Mouse (Mus musculus): ENCODE measurements around the gene Dpp9. TPM values are rescaled to one million over a fixed set of nuclear protein-coding genes. Genes with fewer than 3 reads are reported as not detected.

The Dpp9 gene
- polyA plus RNA-seq, 2 experiments = 11.7 to 14.4 TPM

DNA sequence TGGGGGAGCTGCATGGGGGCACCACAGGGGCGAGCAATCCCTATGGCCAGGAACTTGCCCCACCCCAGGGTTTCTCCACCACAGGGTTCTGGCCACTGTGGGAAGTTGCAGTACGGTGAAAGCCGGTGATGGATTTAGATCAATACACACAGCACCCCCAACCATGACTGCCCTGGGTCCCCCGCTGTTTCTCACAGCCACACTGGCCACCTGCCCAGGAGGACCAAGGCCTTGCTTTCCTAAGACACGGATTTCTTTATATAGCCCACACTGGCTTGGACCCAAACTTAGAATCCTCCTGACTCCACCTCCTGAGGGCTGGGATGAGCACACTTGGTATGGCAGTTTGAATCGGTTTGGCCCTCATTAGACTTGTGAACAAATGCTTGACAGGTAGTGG is 27.4 kb downstream of the Dpp9 start:
- WGBS (ENCODE audit: insufficient replicate concordance) = 75% methylated on average over 6 of the region's 6 CpGs

DNA sequence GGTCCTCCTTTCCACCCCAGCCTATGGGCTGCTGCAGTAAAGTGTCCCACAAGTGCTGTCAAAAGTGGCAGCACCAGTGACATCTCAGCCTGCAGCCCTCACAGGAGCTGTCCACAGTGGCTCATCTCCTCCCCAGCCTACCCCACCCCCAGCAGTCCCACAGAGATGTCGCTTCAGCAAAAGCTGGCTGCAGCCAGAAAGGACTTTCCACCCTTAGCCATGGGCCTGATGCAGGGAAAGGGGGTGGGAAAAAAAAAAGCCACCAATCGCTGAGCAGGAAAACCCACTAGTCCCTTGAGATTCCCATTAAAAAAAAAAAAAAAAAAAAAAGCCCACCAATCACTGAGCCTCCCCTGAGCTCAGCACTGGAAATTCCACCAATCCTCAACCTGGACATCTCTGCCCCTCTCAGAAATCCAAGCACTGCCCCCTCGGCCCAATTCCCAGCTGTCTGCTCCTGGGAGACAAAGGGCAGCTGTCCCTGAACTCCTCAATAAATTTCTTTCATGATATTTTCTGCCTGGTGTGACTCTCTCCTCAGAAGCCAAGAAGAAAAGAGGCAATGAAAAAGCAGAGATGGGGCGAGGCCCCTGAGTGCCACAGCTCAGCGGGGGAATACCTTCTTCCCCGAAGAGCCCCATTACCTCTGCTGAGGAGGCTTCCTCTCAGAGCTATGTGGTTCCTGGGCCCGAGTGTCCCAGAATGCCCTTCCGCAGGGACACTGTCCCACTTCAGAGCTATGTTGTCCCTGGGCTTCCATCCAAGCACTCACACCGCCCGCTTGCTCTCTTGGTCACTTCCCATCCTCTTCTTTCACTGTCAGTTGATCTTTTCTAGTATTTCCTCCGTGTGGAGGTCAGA is 33.2 kb downstream of the Dpp9 start:
- H3K27ac ChIP-seq = no peak overlapping the region
- ATAC-seq (ENCODE audit: insufficient read depth) = no peak
- no peak for TF ChIP-seq EP300 (IDR thresholded peaks at IDR 0.05; ENCODE audit: low read depth)
- no peak for TF ChIP-seq CTCF (IDR thresholded peaks at IDR 0.05; ENCODE audit: low read depth)
- no peak for DNase-seq (ENCODE audit: low read depth in 3 of 3, low spot score in 3 of 3)
- H3K27me3 ChIP-seq (ENCODE audit: control insufficient read depth, insufficient read depth, low read length) = no peaks in the 10 kb centered on the region
- H3K4me3 ChIP-seq (ENCODE audit: insufficient read depth in 1 of 2, low read depth in 2 of 2, low read length in 2 of 2) = no peak overlapping the region
- H3K9ac ChIP-seq (replicated peaks) = no peak overlapping the region
- H3K9me3 ChIP-seq (ENCODE audit: control insufficient read depth, low read length) = no peaks in the 10 kb centered on the region
- H3K36me3 ChIP-seq (replicated peaks; ENCODE audit: control insufficient read depth, insufficient read depth, low read depth) = peaks cover 3% of the 10 kb centered on the region
- H3K4me2 ChIP-seq (ENCODE audit: low read depth) = no peak overlapping the region
- 59% methylated on average over 11 of the region's 11 CpGs for WGBS (ENCODE audit: insufficient replicate concordance)
- peaks cover 0 to 10% of the 10 kb centered on the region in 2 experiments; a peak in 3 of 4 replicates for H3K4me1 ChIP-seq (replicated peaks; ENCODE audit: control insufficient read depth in 2 of 2, insufficient read depth in 2 of 2, low read length in 1 of 2)

More for the DNA sequence above, 27.4 kb downstream of the Dpp9 start:
- H3K4me1 ChIP-seq (replicated peaks; ENCODE audit: control insufficient read depth in 2 of 2, insufficient read depth in 2 of 2, low read length in 1 of 2) = no peaks in the 10 kb centered on the region
- H3K36me3 ChIP-seq (replicated peaks; ENCODE audit: control insufficient read depth, insufficient read depth, low read depth) = no peaks in the 10 kb centered on the region; the same call in 1 of the 2 replicates
- no peak for ATAC-seq (ENCODE audit: insufficient read depth)
- H3K9me3 ChIP-seq (ENCODE audit: control insufficient read depth, low read length) = no peaks in the 10 kb centered on the region
- TF ChIP-seq CTCF (IDR thresholded peaks at IDR 0.05; ENCODE audit: low read depth) (no peak), EP300 (IDR thresholded peaks at IDR 0.05; ENCODE audit: low read depth) (no peak)
- no peak overlapping the region for H3K4me3 ChIP-seq (ENCODE audit: insufficient read depth in 1 of 2, low read depth in 2 of 2, low read length in 2 of 2)
- DNase-seq (ENCODE audit: low read depth in 3 of 3, low spot score in 3 of 3) = no peak
- no peak overlapping the region for H3K9ac ChIP-seq (replicated peaks)
- H3K27ac ChIP-seq = no peak overlapping the region
- H3K27me3 ChIP-seq (ENCODE audit: control insufficient read depth, insufficient read depth, low read length) = no peaks in the 10 kb centered on the region
- H3K4me2 ChIP-seq (ENCODE audit: low read depth) = no peak overlapping the region

- Histone ChIP-seq H3K36me3 (replicated peaks; ENCODE audit: control insufficient read depth, insufficient read depth, low read depth) (peaks cover 10% of the 10 kb centered on the region), H3K4me2 (ENCODE audit: low read depth) (peak within 1 kb of the TSS; percentile 73), H3K27ac (peak within 1 kb of the TSS; percentile 44), H3K4me1 (replicated peaks; ENCODE audit: control insufficient read depth in 2 of 2, insufficient read depth in 2 of 2, low read length in 1 of 2) (peaks cover 0 to 10% of the 10 kb centered on the region in 2 experiments; a peak in 3 of 4 replicates), H3K9ac (replicated peaks) (peak within 1 kb of the TSS; percentile 82), H3K27me3 (ENCODE audit: control insufficient read depth, insufficient read depth, low read length) (no peaks in the 10 kb centered on the region), H3K9me3 (ENCODE audit: control insufficient read depth, low read length) (no peaks in the 10 kb centered on the region), H3K4me3 (ENCODE audit: insufficient read depth in 1 of 2, low read depth in 2 of 2, low read length in 2 of 2) (peak within 1 kb of the TSS; percentile 79 to 84)
- ATAC-seq (ENCODE audit: insufficient read depth) (peak; percentile 88), DNase-seq (ENCODE audit: low read depth in 3 of 3, low spot score in 3 of 3) (peak; percentile 87 to 88 (median 88))
- WGBS (ENCODE audit: insufficient replicate concordance) = under 1% methylated on average over 47 of the region's 47 CpGs
- TF ChIP-seq EP300 (IDR thresholded peaks at IDR 0.05; ENCODE audit: low read depth) (no peak), CTCF (IDR thresholded peaks at IDR 0.05; ENCODE audit: low read depth) (peak; percentile 29; the same call in 1 of the 2 replicates)
Measured at GRCm38 (mm10) chr17:56183658-56184103, 35.0 kb downstream of the Dpp9 start, which contains the start of gene Mydgf. Gene Mydgf, minus strand, starts transcription at chr17:56183920.

- TF ChIP-seq EP300 (IDR thresholded peaks at IDR 0.05; ENCODE audit: low read depth) (no peak), CTCF (IDR thresholded peaks at IDR 0.05; ENCODE audit: low read depth) (0 out of 2 replicates have a peak, but pooled peaks have one; percentile 5)
- peaks cover 0 to 10% of the 10 kb centered on the region in 2 experiments; a peak in 3 of 4 replicates for H3K4me1 ChIP-seq (replicated peaks; ENCODE audit: control insufficient read depth in 2 of 2, insufficient read depth in 2 of 2, low read length in 1 of 2)
- peak overlapping the region; percentile 11 for H3K27ac ChIP-seq
- peak; percentile 60 for ATAC-seq (ENCODE audit: insufficient read depth)
- DNase-seq (ENCODE audit: low read depth in 3 of 3, low spot score in 3 of 3) = peak; percentile 22 to 35 (median 29)
- H3K36me3 ChIP-seq (replicated peaks; ENCODE audit: control insufficient read depth, insufficient read depth, low read depth) = peaks cover 10% of the 10 kb centered on the region
- H3K9ac ChIP-seq (replicated peaks) = peak overlapping the region; percentile 82
- peak overlapping the region; percentile 79 to 84 for H3K4me3 ChIP-seq (ENCODE audit: insufficient read depth in 1 of 2, low read depth in 2 of 2, low read length in 2 of 2)
- peak overlapping the region; percentile 73 for H3K4me2 ChIP-seq (ENCODE audit: low read depth)
- H3K27me3 ChIP-seq (ENCODE audit: control insufficient read depth, insufficient read depth, low read length) = no peaks in the 10 kb centered on the region
- WGBS (ENCODE audit: insufficient replicate concordance) = under 1% methylated on average over 14 of the region's 14 CpGs
- no peaks in the 10 kb centered on the region for H3K9me3 ChIP-seq (ENCODE audit: control insufficient read depth, low read length)
Measured at GRCm38 (mm10) chr17:56182975-56183657, 35.6 kb downstream of the Dpp9 start.
